Mouse (Mus musculus) adipocyte (in vitro differentiated cells): Measurements from ENCODE around the gene Cby3.

Experiments
- DNase-seq: peaks from one replicate; pipeline ENCODE4 v3.0.0-alpha.2; 2016; ENCODE audit warnings: low spot score

The Cby3 gene

GRCm38 (mm10) chr11:50364548-50364947 is 10.3 kb downstream of the Cby3 start:
- DNase-seq = peak; percentile 86

GRCm38 (mm10) chr11:50365322-50365721 is 11.1 kb downstream of the Cby3 start:
- no peak for DNase-seq

- no peak for DNase-seq
These were observed 13.3 kb downstream of the Cby3 start for GRCm38 (mm10) chr11:50367531-50367930.

- DNase-seq = no peak
These were observed 15.2 kb downstream of the Cby3 start for GRCm38 (mm10) chr11:50369360-50369911.

GRCm38 (mm10) chr11:50370969-50371368 is 16.7 kb downstream of the Cby3 start:
- DNase-seq = no peak

GRCm38 (mm10) chr11:50371399-50371841 is 17.2 kb downstream of the Cby3 start:
- peak; percentile 38 for DNase-seq

GRCm38 (mm10) chr11:50371911-50372310 is 17.6 kb downstream of the Cby3 start:
- DNase-seq = no peak

GRCm38 (mm10) chr11:50373086-50373485 is 18.8 kb downstream of the Cby3 start:
- DNase-seq = no peak

- DNase-seq = no peak
These were observed 19.4 kb downstream of the Cby3 start for GRCm38 (mm10) chr11:50373621-50374020.

GRCm38 (mm10) chr11:50374286-50375015 is 20.2 kb downstream of the Cby3 start:
- no peak for DNase-seq

- DNase-seq = no peak
These were observed 21.2 kb downstream of the Cby3 start for GRCm38 (mm10) chr11:50375421-50375820.

- peak; percentile 29 for DNase-seq
These were observed 22.0 kb downstream of the Cby3 start for GRCm38 (mm10) chr11:50376156-50376790.

- DNase-seq = peak; percentile 99
These were observed 22.9 kb downstream of the Cby3 start, which contains the start of gene Hnrnph1 for GRCm38 (mm10) chr11:50376911-50377891. Hnrnph1 (plus strand) TSS chr11:50376990.

- peak; percentile 93 for DNase-seq
These were observed 23.8 kb downstream of the Cby3 start for GRCm38 (mm10) chr11:50377892-50378684.

- DNase-seq = no peak
These were observed 24.9 kb downstream of the Cby3 start for GRCm38 (mm10) chr11:50379023-50379752.

GRCm38 (mm10) chr11:50381311-50381710 is 27.0 kb downstream of the Cby3 start:
- DNase-seq = no peak

GRCm38 (mm10) chr11:50387167-50387679 is 33.0 kb downstream of the Cby3 start:
- no peak for DNase-seq

- no peak for DNase-seq
These were observed 33.4 kb downstream of the Cby3 start for GRCm38 (mm10) chr11:50387697-50388096.

- DNase-seq = no peak
These were observed 34.1 kb downstream of the Cby3 start for GRCm38 (mm10) chr11:50388217-50388929.
